Mouse (Mus musculus): ENCODE measurements around the gene Ankrd17. TPM values are rescaled to one million over a fixed set of nuclear protein-coding genes. Genes with fewer than 3 reads are reported as not detected.
A peak's percentile ranks its signal among the peaks of the same experiment; 100 is the strongest.

Ankrd17 gene
- polyA plus RNA-seq, 1 experiment from 2014 or later = 22.0 TPM

DNA sequence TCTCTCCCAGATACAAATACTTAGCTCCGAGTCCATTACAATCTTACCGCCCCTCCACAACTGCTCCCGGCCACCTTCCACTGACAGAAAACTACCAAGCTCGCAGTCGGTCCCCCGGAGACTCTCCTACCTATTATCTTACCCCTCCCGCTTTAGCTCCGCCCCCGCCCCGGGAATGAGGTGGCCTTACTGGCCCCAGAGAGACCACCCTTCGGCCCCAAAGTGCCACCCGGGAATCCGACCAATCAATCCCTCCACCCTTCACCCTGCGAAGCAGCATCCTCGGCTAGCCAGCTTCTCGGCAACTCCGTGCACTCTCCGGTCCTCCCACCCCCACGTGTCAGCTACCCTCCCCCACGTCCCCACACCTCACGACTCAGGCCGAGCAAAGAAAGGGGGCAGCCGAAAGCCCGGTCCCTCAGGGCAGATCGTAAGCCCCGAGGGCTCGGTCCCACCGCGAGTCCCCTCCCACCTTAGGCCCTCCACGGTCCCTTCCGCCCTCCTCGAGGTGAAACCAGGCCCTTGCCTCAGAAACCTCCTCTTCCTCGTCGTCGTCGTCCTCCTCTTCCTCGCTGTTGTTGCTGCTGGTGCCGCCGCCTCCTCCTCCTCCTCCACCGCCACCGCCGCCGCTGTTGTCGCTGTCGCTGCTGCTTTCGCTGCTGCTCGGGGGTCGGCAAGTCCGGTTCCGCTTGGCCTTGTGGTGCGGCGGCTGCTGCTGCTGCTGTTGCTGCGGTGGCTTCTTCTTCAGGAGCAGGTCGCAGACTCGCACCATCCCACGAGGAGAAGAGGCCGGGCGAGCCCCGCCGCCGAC, 1.0 kb downstream of the Ankrd17 start:
- peak; percentile 56 for DNase-seq (ENCODE audit: extremely low spot score, low spot score)
- under 1% methylated on average over 56 of the region's 61 CpGs for WGBS

GRCm38 (mm10) chr5:90364526-90364925, 1.9 kb downstream of the Ankrd17 start:
- peak overlapping the region; percentile 95 for H3K27ac ChIP-seq
- H3K4me3 ChIP-seq = peak overlapping the region; percentile 96
- DNase-seq (ENCODE audit: extremely low spot score, low spot score) = peak; percentile 18
- H3K4me1 ChIP-seq = peaks cover 25% of the 10 kb centered on the region
- peaks cover 37% of the 10 kb centered on the region for H3K36me3 ChIP-seq (replicated peaks)
- no peaks in the 10 kb centered on the region for H3K27me3 ChIP-seq (ENCODE audit: poor library complexity, severe bottlenecking)
- WGBS = 10% methylated on average over 6 of the region's 6 CpGs
- H3K9me3 ChIP-seq = no peaks in the 10 kb centered on the region

More for the DNA sequence above, 1.0 kb downstream of the Ankrd17 start:
- peaks cover 29% of the 10 kb centered on the region for H3K36me3 ChIP-seq (replicated peaks)
- H3K4me3 ChIP-seq = peak overlapping the region; percentile 96
- H3K27me3 ChIP-seq (ENCODE audit: poor library complexity, severe bottlenecking) = no peaks in the 10 kb centered on the region
- H3K27ac ChIP-seq = peak overlapping the region; percentile 95
- H3K9me3 ChIP-seq = no peaks in the 10 kb centered on the region
- H3K4me1 ChIP-seq = peaks cover 25% of the 10 kb centered on the region

GRCm38 (mm10) chr5:90355824-90356223, 10.6 kb downstream of the Ankrd17 start:
- WGBS = 91% methylated on average over 3 of the region's 3 CpGs
- Histone ChIP-seq H3K27me3 (ENCODE audit: poor library complexity, severe bottlenecking) (no peaks in the 10 kb centered on the region), H3K36me3 (replicated peaks) (peaks cover 76% of the 10 kb centered on the region), H3K27ac (no peak overlapping the region), H3K4me1 (no peaks in the 10 kb centered on the region), H3K4me3 (no peak overlapping the region), H3K9me3 (no peaks in the 10 kb centered on the region)
- DNase-seq (ENCODE audit: extremely low spot score, low spot score) = no peak

- DNase-seq (ENCODE audit: extremely low spot score, low spot score) = no peak
- no peaks in the 10 kb centered on the region for H3K4me1 ChIP-seq
- no peak overlapping the region for H3K27ac ChIP-seq
- H3K9me3 ChIP-seq = no peaks in the 10 kb centered on the region
- H3K27me3 ChIP-seq (ENCODE audit: poor library complexity, severe bottlenecking) = no peaks in the 10 kb centered on the region
- H3K4me3 ChIP-seq = no peak overlapping the region
- WGBS = 91% methylated on average over 4 of the region's 4 CpGs
- peaks cover 56% of the 10 kb centered on the region for H3K36me3 ChIP-seq (replicated peaks)
Observed at GRCm38 (mm10) chr5:90353552-90354317, 12.6 kb downstream of the Ankrd17 start.

- H3K27ac ChIP-seq = no peak overlapping the region
- H3K27me3 ChIP-seq (ENCODE audit: poor library complexity, severe bottlenecking) = no peaks in the 10 kb centered on the region
- WGBS = 96% methylated on average over 3 of the region's 3 CpGs
- no peaks in the 10 kb centered on the region for H3K4me1 ChIP-seq
- peaks cover 12% of the 10 kb centered on the region for H3K36me3 ChIP-seq (replicated peaks)
- DNase-seq (ENCODE audit: extremely low spot score, low spot score) = no peak
- no peaks in the 10 kb centered on the region for H3K9me3 ChIP-seq
- no peak overlapping the region for H3K4me3 ChIP-seq
Observed at GRCm38 (mm10) chr5:90346877-90347276, 19.5 kb downstream of the Ankrd17 start.

- 82% methylated on average over 4 of the region's 4 CpGs for WGBS
- Histone ChIP-seq H3K27ac (no peak overlapping the region), H3K9me3 (no peaks in the 10 kb centered on the region), H3K27me3 (ENCODE audit: poor library complexity, severe bottlenecking) (no peaks in the 10 kb centered on the region), H3K4me1 (peaks cover 36% of the 10 kb centered on the region), H3K36me3 (replicated peaks) (no peaks in the 10 kb centered on the region), H3K4me3 (no peak overlapping the region)
- no peak for DNase-seq (ENCODE audit: extremely low spot score, low spot score)
Observed at GRCm38 (mm10) chr5:90340847-90341246, 25.5 kb downstream of the Ankrd17 start.

GRCm38 (mm10) chr5:90339953-90340343, 26.4 kb downstream of the Ankrd17 start:
- H3K27me3 ChIP-seq (ENCODE audit: poor library complexity, severe bottlenecking) = no peaks in the 10 kb centered on the region
- no peaks in the 10 kb centered on the region for H3K36me3 ChIP-seq (replicated peaks)
- no peaks in the 10 kb centered on the region for H3K9me3 ChIP-seq
- WGBS = 91% methylated on average over 1 of the region's 1 CpGs
- H3K27ac ChIP-seq = 0 out of 2 replicates have a peak overlapping the region, but pooled peaks have one; percentile 1
- H3K4me1 ChIP-seq = peaks cover 36% of the 10 kb centered on the region
- DNase-seq (ENCODE audit: extremely low spot score, low spot score) = no peak
- peak overlapping the region; percentile 35 for H3K4me3 ChIP-seq

GRCm38 (mm10) chr5:90339129-90339952, 27.0 kb downstream of the Ankrd17 start:
- Histone ChIP-seq H3K9me3 (no peaks in the 10 kb centered on the region), H3K4me1 (peaks cover 36% of the 10 kb centered on the region), H3K4me3 (peak overlapping the region; percentile 35), H3K36me3 (replicated peaks) (no peaks in the 10 kb centered on the region), H3K27ac (0 out of 2 replicates have a peak overlapping the region, but pooled peaks have one; percentile 1), H3K27me3 (ENCODE audit: poor library complexity, severe bottlenecking) (no peaks in the 10 kb centered on the region)
- WGBS = 29% methylated on average over 5 of the region's 5 CpGs
- DNase-seq (ENCODE audit: extremely low spot score, low spot score) = peak; percentile 21

DNA sequence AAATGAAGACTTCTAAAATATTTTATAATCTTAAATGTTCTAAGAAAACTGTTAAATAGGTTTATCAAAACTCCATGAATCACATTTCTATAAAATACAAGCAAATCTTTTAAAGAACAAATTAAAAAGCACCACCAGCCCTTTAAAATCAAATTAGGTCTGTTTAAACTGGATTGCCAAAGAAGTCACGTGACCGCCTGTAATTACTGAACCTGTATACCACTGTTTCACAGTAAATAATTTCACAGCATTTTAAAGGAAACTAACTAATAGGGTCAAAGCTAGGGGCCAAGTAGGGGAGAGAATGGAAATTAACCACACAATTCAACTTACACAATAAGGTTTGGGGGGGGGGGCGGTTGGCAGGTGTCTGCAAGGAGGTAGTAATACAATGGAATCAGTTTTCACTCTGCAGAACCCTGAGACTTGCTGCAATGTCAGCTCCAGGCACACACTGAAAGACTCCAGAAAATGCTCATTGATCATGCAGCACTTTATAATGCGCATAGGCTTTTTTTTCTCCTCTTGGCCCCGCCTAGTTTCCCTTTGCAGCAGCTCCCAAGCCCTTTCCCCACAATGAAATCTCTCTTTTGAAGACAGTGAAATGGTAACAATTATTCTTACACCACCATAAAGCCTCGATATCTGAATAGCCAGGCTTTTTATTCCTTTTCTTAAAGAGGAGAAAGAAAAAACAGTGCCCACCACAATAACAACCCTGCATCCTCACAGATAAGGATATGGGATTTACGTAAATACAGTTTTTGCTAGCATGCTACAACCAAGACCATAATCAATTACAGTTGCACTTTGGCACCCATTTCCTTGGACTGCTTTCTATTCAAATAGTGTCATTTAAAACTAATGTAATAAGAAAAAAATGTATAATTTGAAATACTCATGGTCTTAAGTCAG, 27.9 kb downstream of the Ankrd17 start:
- DNase-seq (ENCODE audit: extremely low spot score, low spot score) = peak; percentile 17
- peak overlapping the region; percentile 35; the same call in 1 of the 2 replicates for H3K4me3 ChIP-seq
- H3K36me3 ChIP-seq (replicated peaks) = no peaks in the 10 kb centered on the region
- H3K27ac ChIP-seq = no peak overlapping the region
- no peaks in the 10 kb centered on the region for H3K27me3 ChIP-seq (ENCODE audit: poor library complexity, severe bottlenecking)
- peaks cover 36% of the 10 kb centered on the region for H3K4me1 ChIP-seq
- 51% methylated on average over 7 of the region's 7 CpGs for WGBS
- H3K9me3 ChIP-seq = no peaks in the 10 kb centered on the region

GRCm38 (mm10) chr5:90332478-90332877, 33.9 kb downstream of the Ankrd17 start:
- Histone ChIP-seq H3K4me1 (no peaks in the 10 kb centered on the region), H3K4me3 (no peak overlapping the region), H3K27me3 (ENCODE audit: poor library complexity, severe bottlenecking) (no peaks in the 10 kb centered on the region), H3K36me3 (replicated peaks) (no peaks in the 10 kb centered on the region), H3K27ac (no peak overlapping the region), H3K9me3 (no peaks in the 10 kb centered on the region)
- WGBS = 92% methylated on average over 2 of the region's 2 CpGs
- DNase-seq (ENCODE audit: extremely low spot score, low spot score) = no peak

- no peaks in the 10 kb centered on the region for H3K27me3 ChIP-seq (ENCODE audit: poor library complexity, severe bottlenecking)
- H3K27ac ChIP-seq = no peak overlapping the region
Observed at GRCm38 (mm10) chr5:90331071-90331470, 35.3 kb downstream of the Ankrd17 start.

More at GRCm38 (mm10) chr5:90331071-90331470, 35.3 kb downstream of the Ankrd17 start:
- Histone ChIP-seq H3K4me3 (no peak overlapping the region), H3K4me1 (no peaks in the 10 kb centered on the region), H3K9me3 (no peaks in the 10 kb centered on the region), H3K36me3 (replicated peaks) (no peaks in the 10 kb centered on the region)
- no peak for DNase-seq (ENCODE audit: extremely low spot score, low spot score)
- whole genome bisulfite sequencing = 95% methylated on average over 1 of the region's 1 CpGs
